Mouse (Mus musculus): ENCODE results near the gene Taar8a. TPM values are rescaled to one million over a fixed set of nuclear protein-coding genes. Genes with fewer than 3 reads are reported as not detected.
"Not testable (repeated sequence)": the region's sequence is repeated elsewhere in the genome, so short reads cannot be mapped to it uniquely, and the experiment has no call there.

Taar8a gene
- not detected in 2 replicates for polyA plus RNA-seq (2014; fragmentation: Nextera tagmentation; extraction: Ambion mirVana)

DNA sequence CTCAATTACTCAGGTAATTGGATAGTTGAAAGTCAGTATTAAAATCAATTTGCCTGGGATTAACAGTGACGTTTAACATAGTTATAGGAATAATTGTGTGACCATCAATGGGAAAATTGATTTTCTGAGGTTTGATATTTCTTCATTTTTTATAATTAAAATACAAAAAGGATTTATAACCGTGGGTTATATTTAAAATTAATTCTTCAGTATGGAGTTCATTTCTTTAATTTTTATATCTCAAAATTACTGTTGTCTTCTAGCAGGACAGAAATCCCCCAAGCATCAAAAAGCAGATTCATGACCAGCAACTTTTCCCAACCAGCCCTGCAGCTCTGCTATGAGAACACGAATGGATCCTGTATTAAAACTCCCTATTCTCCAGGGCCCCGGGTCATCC is at the start of gene Taar8a:
Gene Taar8a, plus strand, starts transcription at position 301 of the 400 bp plus-strand sequence.
- 82% methylated on average over 2 of the region's 4 CpGs for WGBS
- H3K4me1 ChIP-seq (ENCODE audit: control insufficient read depth, insufficient read depth, low read length); H3K27ac ChIP-seq (ENCODE audit: low read depth, low read length); H3K9ac ChIP-seq (ENCODE audit: low read length); H3K36me3 ChIP-seq (ENCODE audit: control insufficient read depth, insufficient read depth, low read length); ATAC-seq; DNase-seq (ENCODE audit: low spot score); H3K4me2 ChIP-seq (ENCODE audit: low read length); H3K4me3 ChIP-seq (ENCODE audit: low read depth, low read length); H3K27me3 ChIP-seq (replicated peaks; ENCODE audit: control insufficient read depth, insufficient read depth, low read length); H3K9me3 ChIP-seq (replicated peaks; ENCODE audit: control insufficient read depth, low read length): not testable (repeated sequence)

DNA sequence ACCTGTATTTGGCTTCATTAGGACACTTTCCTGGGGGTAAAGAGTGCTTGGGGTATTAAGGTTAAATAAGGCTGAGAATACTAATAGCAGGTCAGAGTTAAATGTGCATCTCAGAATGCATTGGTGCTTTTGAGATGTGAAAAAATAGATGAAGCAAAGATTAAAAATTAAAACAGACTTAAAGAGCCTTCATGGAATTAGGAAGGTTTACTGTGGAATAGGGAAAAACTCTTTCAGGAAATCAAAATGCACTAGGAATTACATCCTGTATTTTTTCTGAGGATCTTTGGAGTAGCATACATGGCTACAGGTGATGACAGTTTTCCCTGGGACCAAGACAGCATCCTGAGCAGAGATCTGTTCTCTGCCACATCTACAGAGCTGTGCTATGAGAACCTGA is 49.4 kb upstream of the Taar8a start, which contains the start of gene Taar7d:
Gene Taar7d, plus strand, starts transcription at position 301 of the 400 bp plus-strand sequence.
- DNase-seq (ENCODE audit: low spot score) = no peak
- Histone ChIP-seq H3K4me3 (ENCODE audit: low read depth, low read length) (no peak within 1 kb of the TSS), H3K9ac (ENCODE audit: low read length) (no peak within 1 kb of the TSS), H3K27ac (ENCODE audit: low read depth, low read length) (no peak within 1 kb of the TSS), H3K9me3 (replicated peaks; ENCODE audit: control insufficient read depth, low read length) (no peaks in the 10 kb centered on the region), H3K27me3 (replicated peaks; ENCODE audit: control insufficient read depth, insufficient read depth, low read length) (no peaks in the 10 kb centered on the region), H3K4me1 (ENCODE audit: control insufficient read depth, insufficient read depth, low read length) (no peaks in the 10 kb centered on the region), H3K4me2 (ENCODE audit: low read length) (no peak within 1 kb of the TSS), H3K36me3 (ENCODE audit: control insufficient read depth, insufficient read depth, low read length) (no peaks in the 10 kb centered on the region)
- ATAC-seq = no peak

DNA sequence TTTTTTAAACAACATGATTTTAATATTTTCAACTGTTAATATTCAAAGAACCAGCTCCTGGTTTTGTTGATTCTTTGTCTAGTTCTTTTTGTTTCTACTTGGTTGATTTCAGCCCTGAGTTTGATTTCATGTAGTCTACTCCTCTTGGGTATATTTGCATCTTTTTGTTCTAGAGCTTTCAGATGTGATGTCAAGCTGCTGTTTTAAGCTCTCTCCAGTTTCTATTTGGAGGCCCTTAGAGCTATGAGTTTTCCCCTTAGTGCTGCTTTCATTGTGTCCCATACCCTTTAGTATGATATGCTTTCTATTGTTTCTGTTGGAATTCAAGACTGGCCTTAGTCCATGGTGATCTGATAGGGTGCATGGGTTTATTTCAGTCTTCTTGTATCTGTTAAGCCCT is 45.0 kb upstream of the Taar8a start:
- no peak overlapping the region for H3K4me3 ChIP-seq (ENCODE audit: low read depth, low read length)
- H3K4me2 ChIP-seq (ENCODE audit: low read length) = no peak overlapping the region
- ATAC-seq (no peak), DNase-seq (ENCODE audit: low spot score) (no peak)
- no peaks in the 10 kb centered on the region for H3K9me3 ChIP-seq (replicated peaks; ENCODE audit: control insufficient read depth, low read length)
- H3K27me3 ChIP-seq (replicated peaks; ENCODE audit: control insufficient read depth, insufficient read depth, low read length) = no peaks in the 10 kb centered on the region
- H3K9ac ChIP-seq (ENCODE audit: low read length) = no peak overlapping the region
- H3K27ac ChIP-seq (ENCODE audit: low read depth, low read length) = no peak overlapping the region
- H3K36me3 ChIP-seq (ENCODE audit: control insufficient read depth, insufficient read depth, low read length) = no peaks in the 10 kb centered on the region
- no peaks in the 10 kb centered on the region for H3K4me1 ChIP-seq (ENCODE audit: control insufficient read depth, insufficient read depth, low read length)

DNA sequence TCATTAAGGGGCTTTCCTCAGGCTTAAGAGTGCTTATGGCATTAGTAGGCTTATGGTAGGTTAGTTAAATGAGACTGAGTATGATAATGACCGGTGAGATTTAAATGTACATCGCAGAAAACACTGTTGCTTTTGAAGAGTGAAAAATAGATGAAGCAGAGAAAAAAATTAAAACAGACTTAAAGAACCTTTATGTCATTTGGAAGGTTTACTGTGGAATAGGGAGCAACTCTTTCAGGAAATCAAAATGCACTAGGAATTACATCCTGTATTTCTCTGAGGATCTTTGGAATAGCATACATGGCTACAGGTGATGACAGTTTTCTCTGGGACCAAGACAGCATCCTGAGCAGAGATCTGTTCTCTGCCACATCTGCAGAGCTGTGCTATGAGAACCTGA is 39.0 kb upstream of the Taar8a start, which contains the start of gene Taar7e:
Gene Taar7e, plus strand, starts transcription at position 301 of the 400 bp plus-strand sequence.
- 86% methylated on average over 2 of the region's 2 CpGs for WGBS
- DNase-seq (ENCODE audit: low spot score) (no peak), ATAC-seq (no peak)
- Histone ChIP-seq H3K4me1 (ENCODE audit: control insufficient read depth, insufficient read depth, low read length) (no peaks in the 10 kb centered on the region), H3K4me3 (ENCODE audit: low read depth, low read length) (no peak within 1 kb of the TSS), H3K9ac (ENCODE audit: low read length) (no peak within 1 kb of the TSS), H3K27ac (ENCODE audit: low read depth, low read length) (no peak within 1 kb of the TSS), H3K36me3 (ENCODE audit: control insufficient read depth, insufficient read depth, low read length) (no peaks in the 10 kb centered on the region), H3K9me3 (replicated peaks; ENCODE audit: control insufficient read depth, low read length) (no peaks in the 10 kb centered on the region), H3K4me2 (ENCODE audit: low read length) (no peak within 1 kb of the TSS), H3K27me3 (replicated peaks; ENCODE audit: control insufficient read depth, insufficient read depth, low read length) (no peaks in the 10 kb centered on the region)

DNA sequence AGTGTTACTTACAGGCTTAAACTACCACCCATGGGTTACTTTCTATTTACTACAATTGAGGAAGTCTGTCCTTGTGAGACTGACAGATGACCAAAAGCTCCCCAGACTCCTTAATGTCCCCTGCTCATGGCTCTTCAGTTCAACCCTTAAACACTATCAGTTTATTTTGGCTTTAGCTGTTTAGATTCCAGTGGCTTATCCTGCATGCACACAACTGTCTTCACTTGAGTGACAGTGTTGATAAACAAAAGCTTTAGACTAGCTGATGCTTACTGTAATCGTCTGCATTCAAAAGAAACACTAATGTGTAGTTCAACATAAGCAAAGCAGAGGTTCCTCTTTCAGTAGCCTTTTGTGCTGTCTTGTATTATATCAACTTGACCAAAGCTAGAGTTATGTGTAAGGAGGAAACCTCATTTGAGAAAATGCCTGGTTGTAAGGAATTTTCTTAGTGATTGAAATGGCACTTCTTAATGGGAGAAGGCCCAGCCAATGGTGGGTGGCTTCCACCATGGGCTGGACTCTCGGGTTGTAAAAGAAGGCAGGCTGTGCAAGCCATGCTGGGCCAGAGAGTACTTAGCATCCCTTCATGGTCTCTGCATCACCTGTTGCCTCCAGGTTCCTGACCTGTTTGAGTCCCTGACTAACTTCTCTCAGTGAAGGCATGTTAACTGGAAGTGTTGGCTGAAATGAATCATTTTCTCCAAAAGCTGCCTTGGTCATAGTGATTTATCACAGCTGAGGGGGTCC is 36.0 kb upstream of the Taar8a start:
- WGBS = 63% methylated on average over 2 of the region's 2 CpGs
- H3K4me2 ChIP-seq (ENCODE audit: low read length) = no peak overlapping the region
- no peak for ATAC-seq
- DNase-seq (ENCODE audit: low spot score) = no peak
- H3K27me3 ChIP-seq (replicated peaks; ENCODE audit: control insufficient read depth, insufficient read depth, low read length) = no peaks in the 10 kb centered on the region
- H3K27ac ChIP-seq (ENCODE audit: low read depth, low read length) = no peak overlapping the region
- H3K9me3 ChIP-seq (replicated peaks; ENCODE audit: control insufficient read depth, low read length) = no peaks in the 10 kb centered on the region
- H3K4me1 ChIP-seq (ENCODE audit: control insufficient read depth, insufficient read depth, low read length) = no peaks in the 10 kb centered on the region
- no peak overlapping the region for H3K9ac ChIP-seq (ENCODE audit: low read length)
- no peaks in the 10 kb centered on the region for H3K36me3 ChIP-seq (ENCODE audit: control insufficient read depth, insufficient read depth, low read length)
- H3K4me3 ChIP-seq (ENCODE audit: low read depth, low read length) = no peak overlapping the region

DNA sequence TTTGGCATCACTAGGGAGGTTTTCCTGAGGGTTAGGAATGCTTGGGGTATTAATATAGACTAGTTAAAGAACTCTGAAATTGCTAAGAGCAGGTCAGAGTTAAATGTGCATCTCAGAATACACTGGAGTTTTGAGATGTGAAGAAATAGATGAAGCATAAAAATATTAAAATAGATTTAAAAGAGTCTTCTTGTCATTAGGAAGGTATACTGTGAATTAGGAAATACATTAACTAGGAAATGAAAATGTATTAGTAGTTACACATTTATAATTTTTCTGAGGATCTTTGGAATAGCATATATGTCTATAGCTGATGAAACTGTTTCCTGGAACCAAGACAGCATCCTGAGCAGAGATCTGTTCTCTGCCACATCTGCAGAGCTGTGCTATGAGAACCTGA is 27.1 kb upstream of the Taar8a start, which contains the start of gene Taar7f:
Gene Taar7f, plus strand, starts transcription at position 301 of the 400 bp plus-strand sequence.
- Histone ChIP-seq H3K4me2 (ENCODE audit: low read length) (no peak within 1 kb of the TSS), H3K4me1 (ENCODE audit: control insufficient read depth, insufficient read depth, low read length) (no peaks in the 10 kb centered on the region), H3K9me3 (replicated peaks; ENCODE audit: control insufficient read depth, low read length) (no peaks in the 10 kb centered on the region), H3K27ac (ENCODE audit: low read depth, low read length) (no peak within 1 kb of the TSS), H3K36me3 (ENCODE audit: control insufficient read depth, insufficient read depth, low read length) (no peaks in the 10 kb centered on the region), H3K27me3 (replicated peaks; ENCODE audit: control insufficient read depth, insufficient read depth, low read length) (no peaks in the 10 kb centered on the region), H3K9ac (ENCODE audit: low read length) (no peak within 1 kb of the TSS), H3K4me3 (ENCODE audit: low read depth, low read length) (no peak within 1 kb of the TSS)
- ATAC-seq = no peak
- no peak for DNase-seq (ENCODE audit: low spot score)

DNA sequence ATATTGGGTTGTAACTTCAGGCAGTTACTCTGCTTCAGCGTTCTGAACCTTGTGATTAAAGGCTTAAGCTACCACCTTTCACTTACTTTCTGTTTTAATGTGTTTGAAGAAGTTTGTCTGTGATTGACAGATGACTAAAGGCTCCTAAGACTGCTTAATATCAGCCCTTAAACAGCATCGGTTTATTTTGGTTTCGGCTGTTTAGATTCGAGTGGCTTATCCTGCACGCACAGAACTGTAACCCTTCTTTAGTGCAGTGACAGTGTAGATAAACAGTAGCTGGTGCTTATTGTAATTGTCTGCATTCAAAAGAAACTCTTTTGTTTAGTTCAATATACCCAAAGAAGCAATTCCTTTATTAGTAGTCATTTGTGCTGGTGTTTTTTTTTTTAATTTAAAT is 24.3 kb upstream of the Taar8a start:
- ATAC-seq = no peak
- Histone ChIP-seq H3K27ac (ENCODE audit: low read depth, low read length) (no peak overlapping the region), H3K4me1 (ENCODE audit: control insufficient read depth, insufficient read depth, low read length) (no peaks in the 10 kb centered on the region), H3K9ac (ENCODE audit: low read length) (no peak overlapping the region), H3K36me3 (ENCODE audit: control insufficient read depth, insufficient read depth, low read length) (no peaks in the 10 kb centered on the region), H3K4me2 (ENCODE audit: low read length) (no peak overlapping the region), H3K27me3 (replicated peaks; ENCODE audit: control insufficient read depth, insufficient read depth, low read length) (no peaks in the 10 kb centered on the region), H3K9me3 (replicated peaks; ENCODE audit: control insufficient read depth, low read length) (no peaks in the 10 kb centered on the region), H3K4me3 (ENCODE audit: low read depth, low read length) (no peak overlapping the region)
- no peak for DNase-seq (ENCODE audit: low spot score)
- 73% methylated on average over 5 of the region's 5 CpGs for whole genome bisulfite sequencing

DNA sequence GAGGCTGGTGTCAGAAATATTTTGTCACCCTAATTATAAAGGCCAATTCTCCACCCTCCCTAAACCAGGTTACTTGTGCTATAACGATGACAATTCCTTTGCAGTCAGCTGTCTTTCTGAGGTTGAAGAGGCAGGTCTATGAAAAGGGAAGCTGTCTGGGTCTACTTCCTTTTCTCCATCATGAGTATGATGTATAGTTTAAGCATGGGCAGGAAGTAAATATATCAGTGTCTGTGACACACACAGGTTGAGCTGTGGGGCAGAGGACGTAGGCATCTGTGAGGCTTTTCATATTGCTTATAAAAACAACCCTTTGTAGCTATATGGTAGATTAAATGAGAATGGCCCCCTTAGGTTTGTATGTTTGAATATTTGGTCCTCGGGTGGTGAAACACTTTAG is 17.3 kb upstream of the Taar8a start:
- Histone ChIP-seq H3K4me1 (ENCODE audit: control insufficient read depth, insufficient read depth, low read length) (no peaks in the 10 kb centered on the region), H3K36me3 (ENCODE audit: control insufficient read depth, insufficient read depth, low read length) (no peaks in the 10 kb centered on the region), H3K9ac (ENCODE audit: low read length) (no peak overlapping the region), H3K4me2 (ENCODE audit: low read length) (no peak overlapping the region), H3K27me3 (replicated peaks; ENCODE audit: control insufficient read depth, insufficient read depth, low read length) (no peaks in the 10 kb centered on the region), H3K4me3 (ENCODE audit: low read depth, low read length) (no peak overlapping the region), H3K27ac (ENCODE audit: low read depth, low read length) (no peak overlapping the region), H3K9me3 (replicated peaks; ENCODE audit: control insufficient read depth, low read length) (no peaks in the 10 kb centered on the region)
- WGBS = 80% methylated on average over 3 of the region's 3 CpGs
- no peak for ATAC-seq
- no peak for DNase-seq (ENCODE audit: low spot score)

DNA sequence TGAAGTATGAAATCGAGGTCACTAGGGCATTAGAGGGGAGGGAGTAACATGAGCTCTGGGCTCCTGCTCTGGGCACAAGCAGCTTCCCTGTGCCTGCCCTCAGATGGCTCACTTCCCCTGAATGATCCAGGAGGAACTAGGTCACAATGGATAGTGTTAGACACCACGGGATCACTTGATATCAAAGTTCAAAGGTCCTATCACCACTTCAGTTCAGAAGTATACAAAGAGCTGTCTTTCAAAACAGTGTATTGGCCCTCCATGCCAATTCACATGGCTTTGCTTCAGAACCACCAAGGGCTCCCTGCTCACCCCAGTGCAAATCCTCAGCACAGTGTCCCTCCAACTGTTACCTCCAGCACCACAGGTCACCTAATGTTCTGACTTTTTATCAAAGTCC is 1.5 kb upstream of the Taar8a start:
- H3K4me3 ChIP-seq (ENCODE audit: low read depth, low read length); H3K27me3 ChIP-seq (replicated peaks; ENCODE audit: control insufficient read depth, insufficient read depth, low read length); H3K27ac ChIP-seq (ENCODE audit: low read depth, low read length); H3K4me1 ChIP-seq (ENCODE audit: control insufficient read depth, insufficient read depth, low read length); H3K9me3 ChIP-seq (replicated peaks; ENCODE audit: control insufficient read depth, low read length); H3K4me2 ChIP-seq (ENCODE audit: low read length); DNase-seq (ENCODE audit: low spot score); ATAC-seq; H3K9ac ChIP-seq (ENCODE audit: low read length); H3K36me3 ChIP-seq (ENCODE audit: control insufficient read depth, insufficient read depth, low read length): not testable (repeated sequence)
- 56% methylated on average over 2 of the region's 2 CpGs for WGBS
